Mouse (Mus musculus) mature B cell (primary cell): ENCODE data around the gene Rdh12.
"Not testable (repeated sequence)": the region's sequence is repeated elsewhere in the genome, so short reads cannot be mapped to it uniquely, and the experiment has no call there.

Source experiments
- in situ Hi-C: fragments of 300-500 bp; cut with MboI; formaldehyde crosslinking; loops from 2 replicates; pipeline ENCODE4 v1.14.3; 2019

Rdh12 gene

GRCm38 (mm10) chr12:79208703-79209464 lies at the start of gene Rdh12:
Rdh12 (plus strand) TSS chr12:79208914.
- in situ Hi-C loops: no loop called here

GRCm38 (mm10) chr12:79162876-79163275 lies 45.8 kb upstream of the Rdh12 start:
- in situ Hi-C loops: no loop called here

- in situ Hi-C loops: no loop called here
Measured at GRCm38 (mm10) chr12:79169173-79169572, 39.5 kb upstream of the Rdh12 start.

- in situ Hi-C loops: no loop called here
Measured at GRCm38 (mm10) chr12:79170421-79170820, 38.3 kb upstream of the Rdh12 start.

- in situ Hi-C loops: no loop called here
Measured at GRCm38 (mm10) chr12:79171269-79171995, 37.3 kb upstream of the Rdh12 start.

GRCm38 (mm10) chr12:79172019-79172941 lies 36.4 kb upstream of the Rdh12 start, which contains the start of gene Vti1b:
Vti1b (minus strand) TSS chr12:79172667.
- in situ Hi-C loops: no loop called here

GRCm38 (mm10) chr12:79173721-79174120 lies 35.0 kb upstream of the Rdh12 start:
- in situ Hi-C loops: no loop called here

GRCm38 (mm10) chr12:79175998-79176397 lies 32.7 kb upstream of the Rdh12 start:
- in situ Hi-C loops: no loop called here

- in situ Hi-C loops: not testable (repeated sequence)
Measured at GRCm38 (mm10) chr12:79185160-79185559, 23.6 kb upstream of the Rdh12 start.

- in situ Hi-C loops: no loop called here
Measured at GRCm38 (mm10) chr12:79190931-79191673, 17.6 kb upstream of the Rdh12 start.

- in situ Hi-C loops: no loop called here
Measured at GRCm38 (mm10) chr12:79191701-79192100, 17.0 kb upstream of the Rdh12 start.

GRCm38 (mm10) chr12:79192193-79192592 lies 16.5 kb upstream of the Rdh12 start, which contains the start of gene Rdh11:
Rdh11 (minus strand) TSS chr12:79192293.
- in situ Hi-C loops: no loop called here

- in situ Hi-C loops: no loop called here
Measured at GRCm38 (mm10) chr12:79193441-79193840, 15.3 kb upstream of the Rdh12 start.

- in situ Hi-C loops: no loop called here
Measured at GRCm38 (mm10) chr12:79197105-79197504, 11.6 kb upstream of the Rdh12 start.

- in situ Hi-C loops: no loop called here
Measured at GRCm38 (mm10) chr12:79201882-79202281, 6.8 kb upstream of the Rdh12 start.

GRCm38 (mm10) chr12:79211447-79211846 lies 2.7 kb downstream of the Rdh12 start:
- in situ Hi-C loops: no loop called here

GRCm38 (mm10) chr12:79217511-79217910 lies 8.8 kb downstream of the Rdh12 start:
- in situ Hi-C loops: no loop called here

- in situ Hi-C loops: no loop called here
Measured at GRCm38 (mm10) chr12:79235485-79236080, 26.9 kb downstream of the Rdh12 start.

- in situ Hi-C loops: no loop called here
Measured at GRCm38 (mm10) chr12:79241985-79242384, 33.3 kb downstream of the Rdh12 start.

- in situ Hi-C loops: no loop called here
Measured at GRCm38 (mm10) chr12:79242921-79243320, 34.2 kb downstream of the Rdh12 start.

- in situ Hi-C loops: no loop called here
Measured at GRCm38 (mm10) chr12:79248110-79248509, 39.4 kb downstream of the Rdh12 start.
